Mouse (Mus musculus) thymus, adult 2 months (tissue): ENCODE measurements around the gene Cd86. TPM values are rescaled to one million over a fixed set of nuclear protein-coding genes. Genes with fewer than 3 reads are reported as not detected.

Experiments
- DNase-seq: peaks from one replicate; pipeline ENCODE4 v3.0.0; 2021
- H3K27ac ChIP-seq: fragments of 200-500 bp; 2 replicates; pipeline ENCODE4 v1.5.1; 2012; ENCODE audit warnings: low read length, control low read depth; ENCODE audit not compliant: control insufficient read depth, insufficient read depth
- H3K27me3 ChIP-seq: fragments of 200-500 bp; 2 replicates; pipeline ENCODE4 v1.6.1; 2012; ENCODE audit warnings: mild to moderate bottlenecking, low read length, moderate library complexity, mixed read lengths; ENCODE audit not compliant: control insufficient read depth, insufficient read depth
- H3K36me3 ChIP-seq: fragments of 200-500 bp; 2 replicates; pipeline ENCODE4 v1.6.1; 2012; ENCODE audit warnings: mild to moderate bottlenecking, low read length, moderate library complexity; ENCODE audit not compliant: control insufficient read depth, insufficient read depth
- H3K4me1 ChIP-seq: fragments of 200-500 bp; replicated peaks from 2 replicates; pipeline ENCODE4 v1.6.1; 2012; ENCODE audit warnings: low read length; ENCODE audit not compliant: control insufficient read depth, insufficient read depth
- H3K4me3 ChIP-seq: fragments of 200-500 bp; 2 replicates; pipeline ENCODE4 v1.5.1; 2012; ENCODE audit warnings: mild to moderate bottlenecking, low read length, control low read depth, moderate library complexity; ENCODE audit not compliant: control insufficient read depth, insufficient read depth
- CTCF ChIP-seq: fragments of 200-500 bp; IDR thresholded peaks from 2 replicates; pipeline ENCODE4 v1.5.1; 2012; ENCODE audit warnings: mild to moderate bottlenecking, control low read depth, low read length, moderate library complexity, borderline replicate concordance; ENCODE audit not compliant: control insufficient read depth, poor library complexity, insufficient read depth; ENCODE audit errors: extremely low read depth
- POLR2A ChIP-seq: fragments of 200-500 bp; IDR thresholded peaks from 2 replicates; pipeline ENCODE4 v1.6.1; 2012; ENCODE audit warnings: mild to moderate bottlenecking, low read length, control low read depth, moderate library complexity; ENCODE audit not compliant: control insufficient read depth, poor library complexity, insufficient read depth; ENCODE audit errors: extremely low read depth
- WGBS: fragments of 180-500 bp; shearing (Covaris S2); methylation state at CpG from one replicate; pipeline ENCODE4 v1.1.7; 2018; 5-methylcytosine and 5-hydroxymethylcytosine counted together
- polyA plus RNA-seq: library from polyadenylated mRNA; depleted of rRNA; stranded (reverse); fragments of >200 nt; gene quantifications from 2 replicates; pipeline ENCODE4 v1.2.3, GENCODE M21; 2012

The Cd86 gene
- polyA plus RNA-seq, 1 experiment = 15.3 TPM

- H3K36me3 ChIP-seq = no peaks in the 10 kb centered on the region
- H3K4me1 ChIP-seq = no peaks in the 10 kb centered on the region
- H3K27me3 ChIP-seq = no peaks in the 10 kb centered on the region
- DNase-seq = no peak
- no peak overlapping the region; the same call in 1 of the 2 replicates for H3K27ac ChIP-seq
- no peak overlapping the region for H3K4me3 ChIP-seq
- WGBS = 56% methylated on average over 6 of the region's 6 CpGs
- TF ChIP-seq CTCF (no peak), POLR2A (no peak)
These were observed 18.5 kb upstream of the Cd86 start for GRCm38 (mm10) chr16:36684325-36684918.

- H3K4me1 ChIP-seq = no peaks in the 10 kb centered on the region
- H3K27me3 ChIP-seq = no peaks in the 10 kb centered on the region
- H3K27ac ChIP-seq = no peak overlapping the region
- WGBS = 95% methylated on average over 3 of the region's 3 CpGs
- no peak for DNase-seq
- no peaks in the 10 kb centered on the region for H3K36me3 ChIP-seq
- TF ChIP-seq POLR2A (no peak), CTCF (no peak)
- H3K4me3 ChIP-seq = no peak overlapping the region
These were observed 15.9 kb upstream of the Cd86 start for GRCm38 (mm10) chr16:36681829-36682228.

GRCm38 (mm10) chr16:36675902-36676301, 10.0 kb upstream of the Cd86 start:
- TF ChIP-seq POLR2A (no peak), CTCF (no peak)
- Histone ChIP-seq H3K27ac (no peak overlapping the region), H3K4me1 (peaks cover 3% of the 10 kb centered on the region; the same call in 1 of the 2 replicates), H3K36me3 (no peaks in the 10 kb centered on the region), H3K4me3 (no peak overlapping the region), H3K27me3 (no peaks in the 10 kb centered on the region)
- DNase-seq = no peak
- WGBS = 71% methylated on average over 2 of the region's 2 CpGs

- Histone ChIP-seq H3K4me1 (peaks cover 3% of the 10 kb centered on the region; the same call in 1 of the 2 replicates), H3K27me3 (no peaks in the 10 kb centered on the region), H3K27ac (no peak overlapping the region), H3K4me3 (no peak overlapping the region), H3K36me3 (no peaks in the 10 kb centered on the region)
- no peak for TF ChIP-seq CTCF
- no peak for TF ChIP-seq POLR2A
- DNase-seq = no peak
- 25% methylated on average over 2 of the region's 2 CpGs for WGBS
These were observed 9.4 kb upstream of the Cd86 start for GRCm38 (mm10) chr16:36675304-36675703.

- Histone ChIP-seq H3K36me3 (no peaks in the 10 kb centered on the region), H3K27me3 (no peaks in the 10 kb centered on the region), H3K27ac (no peak overlapping the region), H3K4me1 (peaks cover 3% of the 10 kb centered on the region; the same call in 1 of the 2 replicates), H3K4me3 (no peak overlapping the region)
- no peak for TF ChIP-seq CTCF
- no peak for TF ChIP-seq POLR2A
- 70% methylated on average over 7 of the region's 7 CpGs for WGBS
- no peak for DNase-seq
These were observed 8.8 kb upstream of the Cd86 start for GRCm38 (mm10) chr16:36674457-36675204.

- 90% methylated on average over 4 of the region's 4 CpGs for WGBS
- no peak for TF ChIP-seq CTCF
- no peak for TF ChIP-seq POLR2A
These were observed 7.3 kb upstream of the Cd86 start for GRCm38 (mm10) chr16:36673196-36673595.

GRCm38 (mm10) chr16:36670590-36670989, 4.7 kb upstream of the Cd86 start:
- no peak overlapping the region for H3K27ac ChIP-seq
- no peak for TF ChIP-seq CTCF
- TF ChIP-seq POLR2A = no peak
- no peak overlapping the region for H3K4me3 ChIP-seq
- DNase-seq = no peak
- WGBS = 75% methylated on average over 3 of the region's 3 CpGs
- H3K27me3 ChIP-seq = no peaks in the 10 kb centered on the region
- peaks cover 9% of the 10 kb centered on the region for H3K4me1 ChIP-seq
- no peaks in the 10 kb centered on the region for H3K36me3 ChIP-seq

More at GRCm38 (mm10) chr16:36673196-36673595, 7.3 kb upstream of the Cd86 start:
- DNase-seq = no peak
- Histone ChIP-seq H3K27ac (no peak overlapping the region), H3K4me1 (peaks cover 3% of the 10 kb centered on the region; the same call in 1 of the 2 replicates), H3K4me3 (no peak overlapping the region), H3K27me3 (no peaks in the 10 kb centered on the region), H3K36me3 (no peaks in the 10 kb centered on the region)
